Mouse (Mus musculus) embryo, embryonic 11.5 days (tissue): ENCODE measurements around the gene Oas1e.
"Not testable (repeated sequence)": the region's sequence is repeated elsewhere in the genome, so short reads cannot be mapped to it uniquely, and the experiment has no call there.

Experiments
- DNase-seq: peaks from one replicate; pipeline ENCODE4 v3.0.0-alpha.2; 2012; ENCODE audit warnings: low read depth, low spot score

Gene Oas1e

DNA sequence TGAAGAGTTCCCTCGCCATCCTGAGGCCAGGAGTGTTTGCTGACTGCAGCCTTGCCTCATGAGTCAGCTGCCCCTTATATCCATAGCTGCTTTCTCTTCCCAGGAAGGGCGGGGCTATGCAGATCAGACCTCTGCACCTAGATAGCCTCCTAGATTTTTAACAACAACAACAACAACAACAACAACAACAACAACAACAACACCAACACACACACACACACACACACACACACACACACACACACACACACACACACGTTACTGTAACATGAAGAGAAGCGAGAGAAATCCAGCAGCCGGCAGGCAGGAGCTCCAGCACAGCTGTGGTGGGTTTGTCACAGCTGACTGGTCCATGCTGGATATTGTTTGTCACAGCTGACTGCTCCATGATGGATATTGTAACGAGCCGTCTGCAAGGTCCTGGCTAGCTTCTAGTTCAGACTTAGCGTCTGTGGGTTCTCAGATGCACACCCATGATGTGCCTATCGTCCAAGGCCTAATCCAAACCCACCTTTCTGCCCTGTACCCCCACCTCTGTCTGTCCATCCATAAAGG, at the start of gene Oas1e:
Gene Oas1e (minus strand): TSS at position 51 of the 555 bp plus-strand sequence.
- not testable (repeated sequence) for DNase-seq

DNA sequence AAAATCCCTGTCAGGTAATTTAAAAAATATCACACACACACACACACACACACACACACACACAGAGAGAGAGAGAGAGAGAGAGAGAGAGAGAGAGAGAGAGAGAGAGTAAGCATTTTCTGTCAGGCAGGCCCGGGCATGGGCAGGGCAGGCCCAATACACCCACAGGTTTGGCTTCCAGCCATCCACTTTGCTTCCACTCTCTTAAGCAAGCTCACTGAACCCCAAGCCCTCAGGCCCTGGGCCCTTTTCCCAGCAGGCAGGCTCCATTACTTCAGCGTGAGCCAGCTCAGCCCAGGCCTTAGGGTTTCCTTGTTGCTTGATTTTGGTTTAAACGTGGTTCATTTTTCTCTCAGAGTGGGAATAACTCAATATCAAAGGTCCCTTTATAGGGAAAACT, 49.4 kb upstream of the Oas1e start:
- DNase-seq = no peak

DNA sequence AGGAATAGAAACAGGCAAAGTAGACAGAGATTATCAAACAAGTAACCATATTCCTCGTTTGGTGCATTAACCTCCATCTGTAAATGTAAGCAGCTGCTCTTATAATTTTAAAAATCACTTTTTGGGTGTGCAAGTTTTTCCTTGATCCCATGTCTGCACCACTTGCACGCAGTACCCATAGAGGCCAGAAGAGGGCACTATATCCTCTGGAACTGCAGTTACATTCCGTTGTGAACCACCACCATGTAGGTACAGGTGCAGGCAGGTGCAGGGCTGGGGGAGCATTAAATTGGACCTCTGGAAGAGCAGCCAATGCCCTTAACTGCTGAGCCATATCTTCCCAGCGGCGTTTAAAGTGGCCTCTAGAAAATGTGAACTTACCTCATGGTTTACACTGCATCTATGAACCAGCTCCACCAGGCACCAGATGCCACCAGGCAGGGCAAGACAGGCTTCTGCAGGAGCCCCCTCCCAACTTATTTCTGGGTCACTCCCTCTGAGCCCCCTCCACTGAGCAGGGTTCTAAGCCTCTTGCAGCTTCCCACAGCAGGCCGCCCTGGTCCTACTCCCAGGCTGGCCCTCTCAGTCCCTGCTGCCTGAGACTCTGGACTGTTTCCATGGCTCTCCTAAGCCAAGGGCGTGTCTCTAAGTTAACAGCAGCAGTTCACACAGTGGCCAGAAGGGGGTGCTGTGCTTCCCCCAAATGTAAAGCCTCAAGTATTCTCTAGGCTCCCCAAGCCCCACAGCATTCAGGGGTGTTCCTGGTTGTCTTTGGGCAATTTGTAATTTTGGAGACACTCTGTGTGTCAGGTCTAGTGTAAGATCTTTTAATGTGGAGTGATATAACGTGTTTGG, 41.6 kb upstream of the Oas1e start:
- DNase-seq = peak; percentile 29

DNA sequence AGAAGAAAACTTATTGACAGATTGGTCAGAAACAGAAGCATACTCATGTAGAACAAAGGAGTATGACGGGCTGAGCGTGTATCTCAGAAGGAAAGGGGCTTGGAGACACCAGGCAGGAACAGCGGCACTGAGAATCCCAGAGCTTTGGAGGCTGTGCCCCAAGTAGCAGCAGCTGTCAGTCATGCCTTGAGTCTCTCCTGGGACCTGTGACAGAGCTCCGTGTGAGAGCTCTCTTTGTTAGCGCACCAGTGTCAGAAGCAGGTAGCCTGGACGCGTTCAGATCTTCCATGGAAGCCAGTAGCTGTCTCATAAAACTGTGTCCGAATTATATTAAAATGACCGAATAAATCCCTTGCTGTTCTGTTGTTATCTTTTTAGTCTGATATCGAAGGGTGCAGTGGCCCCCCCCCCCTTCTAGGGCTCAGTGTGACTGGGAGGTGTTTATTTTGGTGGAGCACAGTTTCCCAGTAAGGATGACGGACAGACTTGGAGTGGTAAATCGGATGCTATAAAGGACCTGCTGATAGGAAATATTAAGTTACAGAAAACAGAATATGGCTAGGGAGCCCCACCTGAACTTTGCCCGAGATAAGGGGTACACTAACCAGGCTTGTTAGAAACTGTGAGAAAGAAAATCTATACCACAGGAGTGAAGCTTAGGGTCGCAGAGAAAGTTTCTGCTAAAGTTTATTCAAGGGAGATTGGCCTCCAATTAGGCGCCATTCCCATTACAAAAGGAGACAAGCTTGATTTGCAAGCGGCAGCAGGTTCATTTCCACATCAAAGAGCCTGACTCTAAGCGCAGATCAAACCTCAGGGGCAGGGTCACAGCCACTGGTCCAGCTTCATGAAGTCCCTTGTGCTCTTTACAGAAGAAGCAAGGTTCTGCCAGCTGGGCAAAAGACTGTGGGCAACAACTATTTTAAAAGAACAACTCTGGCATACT, 38.3 kb upstream of the Oas1e start:
- no peak for DNase-seq

DNA sequence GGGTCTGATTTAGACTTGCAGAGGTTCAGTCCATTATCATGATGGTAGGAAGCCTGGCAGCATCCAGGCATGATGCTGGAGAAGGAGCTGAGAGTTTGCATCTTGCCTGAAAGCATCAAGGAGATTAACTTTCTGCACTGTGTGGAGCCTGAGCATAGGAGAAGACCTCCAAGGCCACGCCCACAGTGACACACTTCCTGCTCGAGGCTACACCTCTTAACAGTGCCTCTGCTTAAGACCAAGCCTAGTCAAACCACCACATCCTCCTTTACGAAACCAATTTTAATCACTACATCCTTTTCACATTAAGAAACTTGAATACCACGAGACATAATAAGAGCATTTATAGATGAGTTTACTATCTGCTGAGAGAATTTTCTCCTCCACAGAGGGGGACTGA, 35.7 kb upstream of the Oas1e start:
- no peak for DNase-seq

DNA sequence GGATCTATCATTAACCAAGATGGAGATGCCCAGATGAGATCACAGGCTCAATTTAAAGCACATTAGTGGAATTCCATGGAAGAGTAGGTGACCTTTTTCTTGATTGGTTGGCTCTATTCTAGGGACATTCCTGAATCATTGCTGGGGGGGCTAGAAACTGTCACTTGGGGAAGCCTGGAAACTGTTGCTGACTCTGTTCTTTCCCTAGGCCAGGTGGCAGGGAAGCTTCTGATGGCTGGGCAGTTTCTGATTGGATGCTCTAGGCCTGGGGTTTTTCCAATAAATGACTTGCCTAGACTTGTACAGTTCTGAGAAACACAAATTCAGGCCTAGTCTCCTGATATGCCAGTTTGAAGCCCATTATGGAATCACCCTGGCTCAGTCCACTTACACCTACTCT, 23.7 kb upstream of the Oas1e start:
- DNase-seq = no peak

DNA sequence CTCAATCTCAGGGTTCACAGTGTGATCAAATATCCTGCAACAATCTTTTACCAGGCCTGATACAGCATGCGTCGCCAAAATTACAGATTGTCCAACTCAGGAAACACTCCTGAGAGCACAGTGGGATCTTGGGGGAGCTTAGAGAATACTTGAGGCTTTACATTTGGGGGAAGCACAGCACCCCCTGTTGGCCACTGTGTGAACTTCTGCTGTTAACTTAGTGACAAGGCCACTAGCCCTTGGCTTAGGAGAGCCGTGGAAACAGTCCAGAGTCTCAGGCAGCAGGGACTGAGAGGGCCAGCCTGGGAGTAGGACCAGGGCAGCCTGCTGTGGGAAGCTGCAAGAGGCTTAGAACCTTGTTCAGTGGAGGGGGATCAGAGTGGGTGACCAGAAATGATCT, 20.6 kb upstream of the Oas1e start:
- DNase-seq = no peak

DNA sequence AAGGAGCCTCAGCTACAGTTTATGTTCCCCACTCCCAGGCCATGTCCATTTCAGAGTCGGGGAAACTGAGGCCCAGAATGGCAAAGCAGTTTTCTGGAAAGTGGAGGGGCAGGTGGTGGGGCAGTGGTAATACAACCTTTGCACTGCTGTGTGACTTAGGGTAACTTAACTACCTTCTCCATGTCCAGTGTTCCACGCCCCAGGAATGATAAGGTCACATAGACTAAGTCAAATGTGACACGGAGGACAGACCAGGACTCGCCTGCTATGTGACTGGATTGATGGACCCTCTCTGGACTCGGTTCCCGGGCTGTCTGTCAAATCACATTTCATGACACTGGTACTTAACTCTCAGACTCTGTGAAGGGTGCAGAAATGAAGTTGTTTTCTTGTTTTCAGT, 17.7 kb upstream of the Oas1e start:
- no peak for DNase-seq

DNA sequence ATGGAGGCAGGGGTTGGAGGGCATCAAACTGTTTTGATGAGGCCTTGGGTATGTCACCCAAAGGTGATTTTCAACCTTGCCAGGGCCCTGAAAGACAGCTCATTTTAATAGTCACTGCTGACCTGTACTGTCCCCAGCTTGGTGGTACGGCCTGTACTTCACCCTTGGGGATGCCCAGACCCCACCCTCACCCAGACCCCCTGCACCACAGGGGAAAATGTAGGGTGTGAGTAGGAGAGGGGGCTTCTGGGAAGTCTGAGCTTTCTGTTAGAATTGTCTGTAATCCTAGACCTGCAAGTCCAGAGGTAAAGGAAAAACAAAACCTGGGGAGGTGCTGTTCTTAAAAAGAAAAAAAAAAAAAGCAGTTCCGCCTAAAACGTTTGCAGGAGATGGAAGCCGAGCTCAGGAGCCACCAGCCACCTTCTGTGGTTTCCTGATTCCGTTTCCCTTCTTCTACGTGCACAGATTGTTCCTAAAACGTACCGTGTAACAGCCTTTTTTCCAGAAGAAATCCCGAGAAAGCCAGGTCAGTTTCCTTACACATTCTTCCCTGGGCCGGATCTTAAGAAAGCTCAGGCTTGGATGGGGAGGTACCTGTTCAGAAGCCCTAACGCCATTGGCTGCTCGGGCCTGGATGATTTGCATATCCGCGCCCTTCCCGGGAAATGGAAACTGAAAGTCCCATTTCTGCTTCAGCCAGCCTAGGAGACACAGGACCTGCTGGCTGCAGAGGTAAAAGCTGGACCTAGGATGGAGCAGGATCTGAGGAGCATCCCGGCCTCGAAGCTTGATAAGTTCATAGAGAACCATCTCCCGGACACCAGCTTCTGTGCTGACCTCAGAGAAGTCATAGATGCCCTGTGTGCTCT, 16.9 kb upstream of the Oas1e start, which contains the start of gene Oas1c:
Gene Oas1c (minus strand): TSS at position 564 of the 869 bp plus-strand sequence.
- peak; percentile 67 for DNase-seq

DNA sequence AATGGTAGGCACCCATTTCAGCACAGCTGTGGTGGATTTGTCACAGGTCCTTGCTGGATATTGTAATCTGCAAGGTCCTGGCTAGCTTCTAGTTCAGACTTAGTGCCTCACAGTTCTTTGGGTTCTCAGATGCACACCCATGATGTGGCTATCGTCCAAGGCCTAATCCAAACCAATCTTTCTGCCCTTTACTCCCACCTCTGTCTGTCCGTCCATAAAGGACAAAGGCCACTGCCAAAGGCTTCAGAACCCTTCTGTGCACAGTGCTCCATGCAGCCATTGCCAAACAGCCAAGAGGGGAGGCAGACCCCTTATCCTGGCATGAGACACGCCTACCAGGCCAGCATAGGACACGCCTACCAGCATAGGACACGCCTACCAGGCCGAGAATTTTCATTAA, 13.8 kb upstream of the Oas1e start:
- DNase-seq = no peak

DNA sequence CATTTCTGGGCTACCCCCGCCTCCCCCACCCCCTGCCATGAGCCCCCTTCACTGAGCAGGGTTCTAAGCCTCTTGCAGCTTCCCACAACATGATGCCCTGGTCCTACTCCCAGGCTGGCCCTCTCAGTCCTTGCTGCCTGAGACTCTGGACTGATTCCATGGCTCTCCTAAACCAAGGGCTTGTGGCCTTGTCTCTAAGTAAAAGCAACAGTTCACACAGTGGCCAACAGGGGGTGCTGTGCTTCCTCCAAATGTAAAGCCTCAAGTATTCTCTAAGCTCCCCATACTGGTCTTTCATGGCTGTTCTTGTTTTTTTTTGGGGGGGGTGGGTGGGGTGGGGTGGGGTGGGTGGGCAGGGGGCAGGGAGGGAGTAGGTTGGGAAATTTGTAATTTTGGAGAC, 11.1 kb upstream of the Oas1e start:
- peak; percentile 40 for DNase-seq

DNA sequence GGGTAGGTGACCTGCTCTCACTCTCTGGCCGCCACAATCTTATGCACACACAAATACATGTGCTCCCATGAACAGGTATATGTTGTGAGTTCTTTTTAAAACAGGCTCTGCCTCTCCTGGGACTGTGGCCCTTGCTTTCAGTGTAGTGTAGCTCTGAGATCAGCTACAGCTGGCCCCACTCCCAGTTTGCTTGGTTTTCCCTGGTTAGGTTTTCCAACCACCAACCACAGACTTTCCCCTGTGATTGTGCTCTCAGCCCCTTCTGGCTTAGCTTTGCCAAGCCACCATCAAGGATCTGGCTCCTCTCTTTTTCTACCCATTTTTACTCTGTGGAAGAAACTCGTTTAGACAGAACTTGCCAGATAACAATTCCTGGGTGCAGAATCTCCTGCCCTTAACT, 8.3 kb upstream of the Oas1e start:
- DNase-seq = no peak

DNA sequence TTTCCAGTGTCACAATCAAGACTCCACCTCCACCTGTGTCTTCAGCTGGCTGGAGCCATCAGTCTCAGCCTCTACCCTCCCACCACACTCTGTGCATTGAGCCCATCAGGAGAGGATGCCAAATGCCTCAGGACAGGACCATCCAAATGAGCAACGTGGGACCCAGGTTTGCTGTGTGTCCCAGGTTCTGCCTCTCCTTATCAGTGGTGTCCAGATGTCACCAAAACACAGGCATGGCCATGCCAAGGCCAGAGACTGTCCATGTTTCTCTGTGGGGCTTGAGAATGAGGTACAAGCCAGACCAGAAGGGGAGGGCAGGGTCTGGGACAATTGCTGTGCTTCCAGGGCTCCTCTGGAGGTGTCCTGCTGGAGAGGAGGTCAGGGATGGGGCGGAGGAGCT, 3.6 kb upstream of the Oas1e start:
- DNase-seq = not testable (repeated sequence)

DNA sequence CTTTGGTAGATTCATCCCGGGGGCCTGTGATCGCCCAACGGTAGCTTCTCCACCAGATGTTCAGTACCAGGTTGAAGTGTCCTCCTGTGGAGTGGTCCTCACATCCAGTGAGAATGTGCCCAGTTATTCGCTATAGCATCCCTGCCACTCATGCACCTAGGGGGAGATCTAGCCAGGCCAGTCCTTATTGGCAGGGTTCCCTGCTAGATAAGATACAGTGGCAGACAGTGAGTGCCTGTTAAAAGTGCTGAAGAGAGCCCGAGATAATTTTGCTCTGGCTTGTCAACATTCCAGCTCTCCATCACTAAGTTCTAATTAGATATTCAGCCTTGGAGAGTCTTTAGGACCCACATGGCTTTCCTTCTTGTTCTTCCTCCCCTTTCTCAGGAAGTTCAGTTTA, 2.8 kb upstream of the Oas1e start:
- not testable (repeated sequence) for DNase-seq

DNA sequence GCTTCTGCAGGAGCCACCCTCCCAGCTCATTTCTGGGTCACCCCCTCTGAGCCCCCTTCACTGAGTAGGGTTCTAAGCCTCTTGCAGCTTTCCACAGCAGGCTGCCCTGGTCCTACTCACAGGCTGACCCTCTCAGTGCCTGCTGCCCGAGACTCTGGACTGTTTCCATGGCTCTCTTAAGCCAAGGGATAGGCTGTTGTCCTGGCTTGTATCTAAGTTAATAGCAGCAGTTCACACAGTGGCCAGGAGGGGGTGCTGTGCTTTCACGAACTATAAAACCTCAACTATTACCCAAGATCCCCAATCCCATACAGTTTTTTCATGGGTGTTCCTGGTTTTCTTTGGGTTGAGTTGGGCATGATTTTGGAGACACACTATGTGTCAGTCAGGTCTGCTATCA, 2.3 kb downstream of the Oas1e start:
- peak; percentile 16 for DNase-seq

DNA sequence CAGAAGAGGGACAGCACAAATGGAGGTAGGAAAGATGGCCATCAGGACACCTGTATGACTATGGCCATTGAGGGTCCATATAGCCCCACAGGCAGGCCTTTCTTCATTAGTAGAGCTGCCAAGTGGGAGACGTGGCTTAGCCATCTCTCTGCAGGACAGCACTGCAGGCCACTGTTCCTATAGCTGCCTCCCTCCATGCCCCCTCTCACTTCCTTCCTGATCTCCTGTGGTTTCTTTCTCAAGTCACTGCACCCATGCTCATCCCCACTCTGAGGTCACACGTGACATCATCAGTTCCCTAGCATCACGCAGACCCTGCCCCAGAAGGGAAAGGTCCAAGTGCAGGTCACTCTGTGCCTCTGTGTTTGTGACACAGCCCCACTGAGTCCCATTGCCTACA, 8.3 kb downstream of the Oas1e start:
- no peak for DNase-seq

DNA sequence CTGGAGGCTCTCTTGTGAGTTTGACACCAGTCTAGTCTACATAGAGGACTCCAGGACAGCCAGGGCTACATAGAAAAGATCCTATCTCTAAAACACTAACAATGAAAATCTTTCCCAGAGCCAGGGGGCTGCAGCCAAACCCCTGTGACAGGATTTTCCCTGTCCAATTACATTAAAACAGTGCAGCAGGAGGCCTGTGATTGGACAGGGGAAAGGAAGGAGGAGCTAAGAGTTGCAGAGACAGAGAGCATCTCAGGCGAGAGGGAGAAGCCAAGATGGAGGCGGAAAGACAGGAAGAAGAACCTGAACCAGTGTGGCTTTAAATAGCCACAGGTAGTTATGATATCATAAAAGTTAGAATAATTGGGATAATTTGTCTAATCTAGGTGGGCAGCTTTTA, 12.9 kb downstream of the Oas1e start:
- DNase-seq = no peak

DNA sequence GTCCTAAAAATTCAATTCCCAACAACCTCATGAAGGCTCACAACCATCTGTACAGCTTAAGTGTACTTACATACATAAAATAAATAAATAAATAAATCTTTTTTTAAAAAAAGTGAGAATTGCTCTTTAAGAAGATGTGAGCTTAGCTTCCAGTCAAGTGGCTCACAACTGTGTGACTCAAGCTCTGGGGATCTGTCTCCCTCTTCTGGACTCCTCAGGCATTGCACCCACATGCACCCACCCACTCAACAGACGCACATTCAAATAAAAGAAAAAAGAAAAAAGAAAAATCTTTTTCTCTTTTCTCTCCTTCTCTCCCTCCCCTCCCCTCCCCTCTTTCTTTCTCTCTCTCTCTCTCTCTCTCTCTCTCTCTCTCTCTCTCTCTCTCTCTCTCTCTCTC, 13.7 kb downstream of the Oas1e start:
- DNase-seq = no peak

DNA sequence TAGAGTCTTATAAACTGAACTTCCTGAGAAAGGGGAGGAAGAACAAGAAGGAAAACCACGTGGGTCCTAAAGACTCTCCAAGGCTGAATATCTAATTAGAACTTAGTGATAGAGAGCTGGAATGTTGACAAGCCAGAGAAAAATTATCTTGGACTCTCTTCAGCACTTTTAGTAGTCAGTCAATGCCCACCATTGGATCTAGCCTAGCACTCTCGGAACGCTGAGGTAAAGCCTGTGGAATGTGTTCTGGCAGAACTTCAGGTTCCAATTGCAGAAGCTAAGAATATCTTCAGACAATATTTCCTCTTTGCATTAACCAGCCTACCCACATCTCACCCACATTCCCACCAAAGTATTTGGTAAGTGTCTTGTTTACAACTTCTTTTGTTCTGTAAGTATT, 15.4 kb downstream of the Oas1e start:
- DNase-seq = no peak

DNA sequence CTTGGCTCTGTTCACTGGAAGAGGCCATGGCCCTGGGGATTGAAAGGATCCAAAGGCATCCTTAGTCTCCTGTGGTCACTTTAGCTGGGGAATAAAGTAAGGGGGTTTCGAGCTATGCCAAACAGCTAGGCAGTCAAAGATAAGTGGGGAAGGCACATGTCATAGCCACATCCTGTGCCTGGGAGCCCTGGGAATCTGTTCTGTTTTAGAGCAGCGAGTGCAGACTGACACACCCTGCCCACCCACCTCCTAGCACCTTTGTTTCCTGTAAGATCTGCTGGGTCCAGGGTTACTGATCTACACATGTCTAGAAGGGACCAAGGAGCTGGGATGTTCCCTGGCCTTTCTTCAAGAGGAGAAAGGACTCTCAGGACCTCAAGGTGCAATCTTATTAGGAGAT, 16.4 kb downstream of the Oas1e start:
- no peak for DNase-seq

DNA sequence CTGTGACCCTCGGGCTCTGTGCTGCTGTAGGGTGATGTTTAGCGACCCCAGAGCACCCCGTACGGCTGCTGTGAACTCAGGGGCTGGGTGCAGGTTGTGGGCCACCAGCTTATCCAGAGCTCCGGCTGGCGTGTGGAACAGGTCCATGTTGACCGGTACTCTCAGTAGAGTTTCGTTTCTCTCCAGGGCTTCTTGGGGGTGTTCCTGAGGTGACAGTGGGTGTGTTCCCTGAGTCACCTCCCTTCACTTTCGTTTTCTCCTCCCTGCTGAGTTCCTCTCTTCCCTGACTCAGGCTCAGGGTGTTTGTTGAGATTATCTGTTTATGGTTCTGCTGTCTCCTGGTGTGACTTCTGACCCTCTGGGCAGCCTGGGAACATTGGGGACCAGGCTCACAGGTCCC, 17.9 kb downstream of the Oas1e start, which contains the start of gene Oas3:
Gene Oas3 (minus strand): TSS at position 184 of the 400 bp plus-strand sequence.
- no peak for DNase-seq
